Mouse (Mus musculus): ENCODE data around the gene Hoxb1. TPM values are rescaled to one million over a fixed set of nuclear protein-coding genes. Genes with fewer than 3 reads are reported as not detected.

Hoxb1 gene
- polyA plus RNA-seq, 1 experiment from 2014 or later, result not detected

GRCm38 (mm10) chr11:96345893-96346806 is 19.4 kb upstream of the Hoxb1 start:
- peaks cover 54% of the 10 kb centered on the region for H3K4me1 ChIP-seq
- 4% methylated on average over 44 of the region's 45 CpGs for WGBS
- H3K9ac ChIP-seq, result peak overlapping the region; percentile 70

GRCm38 (mm10) chr11:96346916-96347520 is 18.5 kb upstream of the Hoxb1 start:
- Histone ChIP-seq H3K4me2 (peak overlapping the region; percentile 80), H3K9me3 (no peaks in the 10 kb centered on the region), H3K4me1 (peaks cover 57% of the 10 kb centered on the region), H3K36me3 (no peaks in the 10 kb centered on the region), H3K27ac (peak overlapping the region; percentile 99), H3K27me3 (peaks cover 70% of the 10 kb centered on the region), H3K9ac (0 out of 2 replicates have a peak overlapping the region, but pooled peaks have one; percentile 70), H3K4me3 (no peak overlapping the region)
- 40% methylated on average over 5 of the region's 5 CpGs for WGBS
- ATAC-seq (ENCODE audit: borderline replicate concordance, extremely low read depth, low FRiP score, low TSS enrichment), result no peak

More at GRCm38 (mm10) chr11:96345893-96346806, 19.4 kb upstream of the Hoxb1 start:
- Histone ChIP-seq H3K36me3 (no peaks in the 10 kb centered on the region), H3K4me3 (peak overlapping the region; percentile 34), H3K9me3 (no peaks in the 10 kb centered on the region), H3K27ac (peak overlapping the region; percentile 99), H3K27me3 (peaks cover 72% of the 10 kb centered on the region), H3K4me2 (peak overlapping the region; percentile 80)
- peak; percentile 4; the same call in 1 of the 2 replicates for ATAC-seq (ENCODE audit: borderline replicate concordance, extremely low read depth, low FRiP score, low TSS enrichment)

GRCm38 (mm10) chr11:96347717-96348116 is 17.8 kb upstream of the Hoxb1 start:
- no peak overlapping the region for H3K9ac ChIP-seq
- no peaks in the 10 kb centered on the region for H3K9me3 ChIP-seq
- ATAC-seq (ENCODE audit: borderline replicate concordance, extremely low read depth, low FRiP score, low TSS enrichment), result no peak
- no peak overlapping the region for H3K4me3 ChIP-seq
- H3K27me3 ChIP-seq, result peaks cover 68% of the 10 kb centered on the region
- peaks cover 57% of the 10 kb centered on the region for H3K4me1 ChIP-seq
- H3K27ac ChIP-seq, result peak overlapping the region; percentile 97
- H3K4me2 ChIP-seq, result peak overlapping the region; percentile 40; the same call in 1 of the 2 replicates
- no peaks in the 10 kb centered on the region for H3K36me3 ChIP-seq
- 20% methylated on average over 4 of the region's 4 CpGs for WGBS

- H3K4me1 ChIP-seq, result peaks cover 57% of the 10 kb centered on the region
- no peak for ATAC-seq (ENCODE audit: borderline replicate concordance, extremely low read depth, low FRiP score, low TSS enrichment)
- no peaks in the 10 kb centered on the region for H3K36me3 ChIP-seq
- WGBS, result 16% methylated on average over 21 of the region's 21 CpGs
- no peak overlapping the region for H3K4me3 ChIP-seq
- no peaks in the 10 kb centered on the region for H3K9me3 ChIP-seq
- peak overlapping the region; percentile 97 for H3K27ac ChIP-seq
- no peak overlapping the region; the same call in 1 of the 2 replicates for H3K9ac ChIP-seq
- H3K27me3 ChIP-seq, result peaks cover 62% of the 10 kb centered on the region
- peak overlapping the region; percentile 40 for H3K4me2 ChIP-seq
Measured at GRCm38 (mm10) chr11:96348141-96348928, 17.2 kb upstream of the Hoxb1 start.

- Histone ChIP-seq H3K36me3 (no peaks in the 10 kb centered on the region), H3K9ac (peak overlapping the region; percentile 4; the same call in 1 of the 2 replicates), H3K4me3 (no peak overlapping the region), H3K4me1 (peaks cover 55% of the 10 kb centered on the region), H3K27ac (peak overlapping the region; percentile 97), H3K4me2 (peak overlapping the region; percentile 65), H3K27me3 (peaks cover 58% of the 10 kb centered on the region), H3K9me3 (no peaks in the 10 kb centered on the region)
- 39% methylated on average over 3 of the region's 3 CpGs for WGBS
- ATAC-seq (ENCODE audit: borderline replicate concordance, extremely low read depth, low FRiP score, low TSS enrichment), result no peak
Measured at GRCm38 (mm10) chr11:96348988-96349387, 16.6 kb upstream of the Hoxb1 start.

GRCm38 (mm10) chr11:96349491-96350340 is 15.8 kb upstream of the Hoxb1 start:
- H3K4me2 ChIP-seq, result peak overlapping the region; percentile 65
- H3K27me3 ChIP-seq, result peaks cover 56% of the 10 kb centered on the region
- no peaks in the 10 kb centered on the region for H3K36me3 ChIP-seq
- H3K4me3 ChIP-seq, result peak overlapping the region; percentile 7; the same call in 1 of the 2 replicates
- 17% methylated on average over 14 of the region's 14 CpGs for WGBS
- H3K4me1 ChIP-seq, result peaks cover 53% of the 10 kb centered on the region
- H3K9me3 ChIP-seq, result no peaks in the 10 kb centered on the region
- H3K9ac ChIP-seq, result peak overlapping the region; percentile 4
- no peak for ATAC-seq (ENCODE audit: borderline replicate concordance, extremely low read depth, low FRiP score, low TSS enrichment)
- H3K27ac ChIP-seq, result peak overlapping the region; percentile 97

GRCm38 (mm10) chr11:96350341-96350624 is 15.3 kb upstream of the Hoxb1 start, which contains the start of gene Hoxb2:
Gene Hoxb2, plus strand, starts transcription at chr11:96350525.
- peak within 1 kb of the TSS; percentile 52; the same call in 1 of the 2 replicates for H3K4me3 ChIP-seq
- H3K36me3 ChIP-seq, result no peaks in the 10 kb centered on the region
- peaks cover 50% of the 10 kb centered on the region for H3K4me1 ChIP-seq
- H3K4me2 ChIP-seq, result peak within 1 kb of the TSS; percentile 65
- peak within 1 kb of the TSS; percentile 97 for H3K27ac ChIP-seq
- H3K9ac ChIP-seq, result peak within 1 kb of the TSS; percentile 29
- H3K27me3 ChIP-seq, result peaks cover 51% of the 10 kb centered on the region
- 18% methylated on average over 2 of the region's 2 CpGs for WGBS
- H3K9me3 ChIP-seq, result no peaks in the 10 kb centered on the region
- no peak for ATAC-seq (ENCODE audit: borderline replicate concordance, extremely low read depth, low FRiP score, low TSS enrichment)

GRCm38 (mm10) chr11:96350791-96351190 is 14.8 kb upstream of the Hoxb1 start:
- H3K4me1 ChIP-seq, result peaks cover 48% of the 10 kb centered on the region
- peak overlapping the region; percentile 29; the same call in 1 of the 2 replicates for H3K9ac ChIP-seq
- WGBS, result 26% methylated on average over 2 of the region's 2 CpGs
- H3K27me3 ChIP-seq, result peaks cover 45% of the 10 kb centered on the region
- ATAC-seq (ENCODE audit: borderline replicate concordance, extremely low read depth, low FRiP score, low TSS enrichment), result no peak
- 0 out of 2 replicates have a peak overlapping the region, but pooled peaks have one; percentile 52 for H3K4me3 ChIP-seq
- peak overlapping the region; percentile 65 for H3K4me2 ChIP-seq
- H3K36me3 ChIP-seq, result no peaks in the 10 kb centered on the region
- no peaks in the 10 kb centered on the region for H3K9me3 ChIP-seq
- peak overlapping the region; percentile 97 for H3K27ac ChIP-seq

GRCm38 (mm10) chr11:96351312-96351711 is 14.2 kb upstream of the Hoxb1 start:
- Histone ChIP-seq H3K4me2 (peak overlapping the region; percentile 65), H3K9me3 (no peaks in the 10 kb centered on the region), H3K4me3 (peak overlapping the region; percentile 52), H3K9ac (peak overlapping the region; percentile 65), H3K4me1 (peaks cover 45% of the 10 kb centered on the region), H3K27me3 (peaks cover 40% of the 10 kb centered on the region), H3K36me3 (no peaks in the 10 kb centered on the region), H3K27ac (peak overlapping the region; percentile 97)
- ATAC-seq (ENCODE audit: borderline replicate concordance, extremely low read depth, low FRiP score, low TSS enrichment), result peak; percentile 46; the same call in 1 of the 2 replicates
- 9% methylated on average over 11 of the region's 11 CpGs for WGBS

- Histone ChIP-seq H3K9ac (peak overlapping the region; percentile 65), H3K27me3 (peaks cover 35% of the 10 kb centered on the region; the same call in 1 of the 2 replicates), H3K4me2 (peak overlapping the region; percentile 65), H3K4me3 (peak overlapping the region; percentile 52), H3K36me3 (no peaks in the 10 kb centered on the region), H3K27ac (peak overlapping the region; percentile 97), H3K4me1 (peaks cover 41% of the 10 kb centered on the region), H3K9me3 (no peaks in the 10 kb centered on the region)
- WGBS, result 1% methylated on average over 22 of the region's 22 CpGs
- ATAC-seq (ENCODE audit: borderline replicate concordance, extremely low read depth, low FRiP score, low TSS enrichment), result peak; percentile 71
Measured at GRCm38 (mm10) chr11:96351831-96352230, 13.7 kb upstream of the Hoxb1 start.

Measured in lung, embryonic 15.5 days (tissue).